Mouse (Mus musculus): ENCODE results near the gene Med16. TPM values are rescaled to one million over a fixed set of nuclear protein-coding genes. Genes with fewer than 3 reads are reported as not detected.

Gene Med16
- polyA plus RNA-seq (2017; shearing (Covaris generic)), result 18.3 TPM

DNA sequence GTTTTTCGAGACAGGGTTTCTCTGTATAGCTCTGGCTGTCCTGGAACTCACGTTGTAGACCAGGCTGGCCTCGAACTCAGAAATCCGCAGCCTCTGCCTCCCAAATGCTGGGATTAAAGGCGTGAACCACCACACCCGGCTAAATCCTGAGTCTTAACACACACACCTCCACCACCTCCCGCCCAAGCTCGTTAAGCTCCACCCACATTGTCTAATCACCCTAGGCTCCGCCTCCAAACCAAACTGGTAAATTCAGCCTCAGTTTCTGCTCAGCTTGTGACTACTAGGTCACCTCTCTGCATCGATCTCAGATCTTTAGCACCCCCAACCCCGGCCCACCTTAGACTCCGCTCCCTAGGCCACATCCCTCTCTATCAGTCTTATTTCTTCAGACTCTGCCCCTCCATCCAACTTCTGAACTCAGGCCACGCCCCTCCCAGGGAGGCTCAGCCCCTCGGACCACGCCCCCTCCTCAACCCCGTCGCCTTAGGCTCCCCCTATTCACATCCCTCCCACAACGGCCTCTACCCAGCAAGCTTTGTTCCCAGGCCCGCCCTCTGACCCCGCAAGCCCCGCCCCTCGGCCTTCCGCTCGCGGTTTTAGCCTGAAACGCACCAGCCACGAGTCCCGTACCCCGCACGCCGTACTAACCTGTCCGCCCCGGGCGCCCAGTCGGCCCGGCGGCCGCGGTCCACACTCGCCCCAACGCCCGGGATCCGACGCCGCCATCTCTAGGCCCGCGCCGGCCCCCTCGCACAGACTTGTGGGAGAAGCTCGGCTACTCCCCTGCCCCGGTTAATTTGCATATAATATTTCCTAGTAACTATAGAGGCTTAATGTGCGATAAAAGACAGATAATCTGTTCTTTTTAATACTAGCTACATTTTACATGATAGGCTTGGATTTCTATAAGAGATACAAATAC lies at the start of gene Med16:
TSS of gene Med16 (minus strand) at position 757 of the 925 bp plus-strand sequence.

DNA sequence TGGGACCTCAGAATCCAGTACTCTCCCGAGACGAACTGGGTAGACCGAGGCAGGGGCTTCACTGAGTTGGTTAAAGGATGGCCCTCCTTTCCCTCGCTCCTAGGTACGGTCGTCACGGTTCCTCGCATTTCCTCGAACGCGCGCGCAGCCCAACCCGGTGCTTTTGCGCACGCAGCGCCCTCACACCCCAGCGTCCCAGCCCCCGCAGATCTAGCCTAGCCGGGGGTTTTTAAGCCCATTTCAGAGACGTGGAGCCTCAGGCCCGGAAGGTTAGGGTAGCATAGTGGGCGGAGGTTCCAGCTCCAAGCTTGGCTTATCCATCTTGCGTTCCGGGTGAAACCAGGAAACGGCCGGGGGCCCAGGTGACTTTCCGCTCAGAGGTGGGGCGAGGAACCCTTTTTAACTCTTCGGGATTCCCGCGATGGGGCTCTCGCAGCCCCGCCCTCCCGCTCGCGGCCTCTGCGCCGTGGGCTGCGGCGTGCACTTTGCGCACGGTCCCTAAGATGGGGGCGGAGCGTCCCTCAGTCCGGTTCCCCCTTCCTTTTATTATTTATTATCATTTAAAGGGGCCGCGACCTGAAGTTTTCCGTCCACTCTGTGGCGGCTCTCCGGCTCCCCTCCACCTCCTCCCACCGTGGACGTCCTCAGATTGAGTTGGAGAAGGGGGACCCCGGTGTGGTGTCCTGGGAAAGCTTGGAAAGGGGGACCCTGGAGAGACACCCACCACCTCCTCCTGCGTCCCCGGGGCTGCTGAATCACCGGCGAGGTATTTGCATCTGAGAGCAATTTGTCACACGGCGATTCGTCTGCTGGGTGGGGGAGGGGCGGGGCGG lies 18.0 kb upstream of the Med16 start, which contains the start of gene Arid3a:
TSS of gene Arid3a (plus strand) at position 553 of the 833 bp plus-strand sequence.

DNA sequence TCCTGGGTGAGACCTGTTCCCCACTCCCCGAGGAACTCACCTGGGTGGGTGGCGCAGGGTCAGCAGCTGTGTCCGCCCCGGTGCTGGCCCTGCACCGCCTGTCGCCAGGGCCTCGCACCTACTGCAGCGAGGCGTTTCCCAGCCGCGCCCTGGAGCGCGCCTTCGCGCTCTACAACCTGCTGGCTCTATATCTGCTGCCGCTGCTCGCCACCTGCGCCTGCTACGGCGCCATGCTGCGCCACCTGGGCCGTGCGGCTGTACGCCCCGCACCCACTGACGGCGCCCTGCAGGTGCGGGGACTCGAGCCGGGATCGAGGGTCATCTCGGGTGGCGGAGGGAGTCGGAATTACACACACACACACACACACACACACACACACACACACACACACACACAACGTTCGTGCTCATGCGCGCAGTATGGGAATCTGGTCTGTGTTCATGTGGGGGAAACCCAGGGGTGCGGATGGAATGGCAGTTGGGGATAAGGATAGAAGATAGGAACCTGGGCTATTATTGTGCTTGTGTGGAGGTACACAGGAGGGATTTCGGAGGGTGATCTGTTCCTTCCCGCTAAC lies 12.3 kb upstream of the Med16 start, which contains the start of gene R3hdm4:
TSS of gene R3hdm4 (minus strand) at position 251 of the 578 bp plus-strand sequence.

DNA sequence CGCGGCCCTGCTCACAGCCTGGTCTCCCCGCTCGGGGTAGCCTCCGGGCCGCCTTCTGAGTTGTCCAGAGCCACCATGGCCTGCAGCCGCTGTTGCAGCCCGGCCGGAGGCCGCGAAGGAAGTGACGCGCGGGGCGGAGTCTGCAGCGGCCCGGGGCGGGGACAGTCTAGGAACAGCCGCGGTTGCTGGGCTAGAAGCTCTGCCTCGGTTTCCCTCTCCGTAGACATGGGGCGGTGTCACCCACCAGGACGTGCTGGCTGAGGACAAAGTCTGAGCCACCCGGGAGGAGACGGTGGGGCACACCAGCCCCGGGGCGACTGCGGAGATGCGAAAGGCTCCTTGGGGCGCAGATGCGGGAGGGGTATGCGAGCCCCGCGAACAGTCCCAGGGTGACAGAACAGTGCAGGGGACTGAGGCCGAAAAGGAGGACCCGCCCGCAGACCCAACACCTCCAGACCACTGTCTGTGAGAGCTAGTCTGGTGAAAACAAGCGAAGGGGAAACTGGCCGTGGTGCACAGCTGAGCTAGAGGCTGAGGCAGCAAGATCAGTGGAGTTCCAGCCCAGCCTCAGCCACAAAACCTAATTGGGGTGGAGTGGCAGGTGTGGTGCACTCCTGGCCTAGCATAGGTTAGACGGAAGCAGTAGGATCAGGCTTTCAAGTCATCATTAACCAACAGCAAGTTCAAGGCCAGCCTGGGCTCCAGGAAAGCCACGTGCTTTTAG lies 8.2 kb upstream of the Med16 start, which contains the start of gene Kiss1r:
TSS of gene Kiss1r (plus strand) at position 164 of the 724 bp plus-strand sequence.

DNA sequence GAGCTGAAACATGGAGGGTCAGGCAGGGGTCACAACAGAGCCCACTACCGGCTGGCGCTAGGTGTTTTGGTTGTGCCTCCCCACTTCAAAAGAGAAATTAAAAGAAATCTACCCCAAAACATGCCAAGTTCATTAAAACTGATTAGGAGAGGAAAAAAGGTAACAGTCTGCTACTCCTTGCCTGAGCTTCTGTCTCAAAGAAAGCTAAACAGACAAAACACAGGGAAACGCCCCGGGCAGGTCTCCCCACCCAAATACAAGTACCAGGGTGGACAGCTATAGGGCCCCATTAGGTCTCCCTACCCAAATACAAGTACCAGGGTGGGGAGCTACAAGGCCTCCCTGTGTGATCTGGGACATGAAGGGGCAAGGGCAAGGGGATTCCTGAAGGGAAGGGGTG lies 1.8 kb upstream of the Med16 start, which contains the start of gene Gm26602:
TSS of gene Gm26602 (plus strand) at position 301 of the 400 bp plus-strand sequence.

DNA sequence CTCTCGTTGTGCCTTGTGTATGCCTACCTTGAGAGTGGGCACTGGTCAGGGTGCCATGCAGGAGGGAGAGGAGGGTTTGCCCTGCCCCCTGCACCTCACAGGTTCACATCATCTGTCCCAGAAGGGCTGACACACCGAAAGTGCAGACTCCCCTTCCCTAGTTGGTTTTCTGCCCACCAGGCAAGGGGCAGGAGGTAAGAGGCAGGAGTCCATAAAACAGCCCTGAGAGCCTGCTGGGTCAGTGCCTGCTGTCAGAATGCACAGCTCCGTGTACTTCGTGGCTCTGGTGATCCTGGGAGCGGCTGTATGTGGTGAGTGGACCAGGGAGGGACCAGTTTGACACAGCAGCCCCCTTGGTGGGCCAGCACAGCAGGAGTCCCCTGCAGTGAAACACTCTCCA lies 18.1 kb downstream of the Med16 start, which contains the start of gene Cfd:
TSS of gene Cfd (plus strand) at position 184 of the 400 bp plus-strand sequence.

DNA sequence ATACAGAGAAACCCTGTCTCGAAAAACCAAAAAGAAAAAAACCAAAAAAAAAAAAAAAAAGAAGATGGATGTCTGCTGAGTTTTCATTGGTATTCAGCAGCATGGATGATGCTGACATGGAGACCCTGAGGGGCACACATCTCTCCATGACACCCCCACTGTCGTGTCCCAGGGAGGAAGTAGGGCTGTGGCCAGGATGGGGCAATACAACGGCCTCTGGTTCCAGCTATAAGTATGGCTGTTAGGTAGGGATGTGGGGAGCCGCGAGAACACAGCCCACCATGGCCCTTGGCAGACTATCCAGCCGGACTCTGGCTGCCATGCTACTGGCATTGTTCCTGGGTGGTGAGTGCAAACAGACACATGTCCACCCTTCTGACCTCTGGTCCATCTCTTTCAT lies 22.7 kb downstream of the Med16 start, which contains the start of gene Elane:
TSS of gene Elane (plus strand) at position 194 of the 400 bp plus-strand sequence.

DNA sequence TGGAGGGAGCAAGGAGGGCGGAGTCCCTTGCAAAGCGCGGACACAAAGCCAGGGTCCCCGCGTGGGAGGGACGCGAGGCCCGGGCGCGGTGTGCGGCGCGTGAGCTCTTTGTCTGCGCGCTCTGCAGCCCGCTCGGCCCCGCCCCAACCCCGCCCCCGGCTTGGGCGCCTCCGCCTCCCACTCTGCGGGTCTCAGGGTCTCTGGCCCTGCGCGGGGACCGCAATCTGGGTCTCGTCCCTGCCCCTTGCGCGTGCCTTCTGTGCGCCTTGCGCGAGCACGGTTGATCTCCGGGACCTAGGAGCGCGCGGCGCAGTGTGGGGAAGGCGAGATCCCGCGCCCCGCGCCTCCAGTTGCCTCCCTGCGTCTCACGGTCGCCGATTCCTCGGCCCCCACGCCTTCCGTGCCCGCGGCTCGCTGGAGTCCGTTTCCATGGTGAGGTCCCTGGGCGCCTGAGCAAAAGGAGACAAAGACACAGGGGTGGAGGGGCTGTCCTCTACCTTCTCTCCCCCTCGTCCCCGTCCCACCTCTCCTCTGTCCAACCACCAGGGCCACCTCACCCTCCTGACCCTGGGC lies 34.3 kb downstream of the Med16 start, which contains the start of the genes Prtn3 and Plppr3:
TSS of gene Prtn3 (plus strand) at position 187 of the 573 bp plus-strand sequence.
TSS of gene Plppr3 (minus strand) at position 345 of the 573 bp plus-strand sequence.

DNA sequence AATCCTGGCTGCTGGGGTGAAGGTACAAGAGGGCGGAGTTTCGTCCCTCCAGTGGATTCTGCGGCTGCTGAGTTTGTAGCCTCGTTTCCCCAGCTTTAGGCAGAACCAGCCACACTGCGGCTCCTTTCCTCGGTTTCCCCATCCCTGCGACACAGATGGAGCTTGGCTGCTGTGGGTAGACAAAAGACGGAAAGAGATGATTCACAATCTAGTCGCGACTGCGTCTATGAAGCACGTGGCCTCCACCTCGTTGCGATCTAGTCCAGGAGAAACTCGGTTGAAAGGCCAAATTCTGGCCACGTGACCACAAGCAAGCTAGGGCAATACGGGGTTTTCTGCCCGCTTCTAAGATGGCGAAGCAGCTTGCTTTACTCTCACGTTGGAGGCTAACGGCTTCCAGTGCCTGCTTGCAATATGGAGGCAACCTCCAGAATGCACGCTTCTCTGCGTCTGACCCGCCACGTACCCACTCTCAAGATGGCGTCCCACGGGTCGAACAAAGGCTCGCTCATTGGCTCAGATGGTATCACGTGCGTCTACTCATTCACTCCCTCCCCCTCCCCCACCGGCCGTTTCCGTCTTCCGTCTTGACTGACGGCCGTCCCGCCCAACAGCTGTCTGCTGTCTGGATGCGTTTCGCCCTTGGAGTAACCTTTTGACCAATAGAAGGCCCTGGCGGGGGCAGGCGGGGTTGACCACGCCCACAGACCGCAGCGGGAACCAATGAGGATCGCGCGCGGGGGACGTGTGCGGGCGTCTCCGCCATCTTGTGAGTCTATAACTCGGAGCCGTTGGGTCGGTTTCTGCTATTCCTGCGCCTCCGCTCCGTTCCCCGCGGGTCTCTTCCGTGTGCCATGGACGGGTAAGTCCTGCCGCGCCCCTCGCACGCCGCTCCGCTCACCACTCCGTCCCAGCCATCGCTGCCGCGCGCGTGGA lies 54.6 kb downstream of the Med16 start, which contains the start of gene Ptbp1:
TSS of gene Ptbp1 (plus strand) at position 568 of the 936 bp plus-strand sequence.

Other genes with a start within 250 kb of the Med16 start
- gene Madcam1, start 244.4 kb downstream of the Med16 start, polyA plus RNA-seq (2017; shearing (Covaris generic)), result 0.40 TPM
- 29.7 TPM for gene Tpgs1, start 239.6 kb downstream of the Med16 start, polyA plus RNA-seq (2017; shearing (Covaris generic))
- 12.9 TPM for gene Cdc34, start 226.7 kb downstream of the Med16 start, polyA plus RNA-seq (2017; shearing (Covaris generic))
- gene Gzmm, start 219.9 kb downstream of the Med16 start, polyA plus RNA-seq (2017; shearing (Covaris generic)), result 0.63 TPM
- gene Bsg, start 204.4 kb downstream of the Med16 start, polyA plus RNA-seq (2017; shearing (Covaris generic)), result 186 TPM
- gene Hcn2, start 192.3 kb downstream of the Med16 start, polyA plus RNA-seq (2017; shearing (Covaris generic)), result not detected
- 35.6 TPM for gene Polrmt, start 162.3 kb downstream of the Med16 start, polyA plus RNA-seq (2017; shearing (Covaris generic))
- gene Fgf22, start 153.8 kb downstream of the Med16 start, polyA plus RNA-seq (2017; shearing (Covaris generic)), result not detected
- 4.2 TPM for gene Rnf126, start 142.0 kb downstream of the Med16 start, polyA plus RNA-seq (2017; shearing (Covaris generic))
- 0.52 TPM for gene Fstl3, start 131.7 kb downstream of the Med16 start, polyA plus RNA-seq (2017; shearing (Covaris generic))
- gene Prss57, start 118.0 kb downstream of the Med16 start, polyA plus RNA-seq (2017; shearing (Covaris generic)), result not detected
- 0.27 TPM for gene Palm, start 115.4 kb downstream of the Med16 start, polyA plus RNA-seq (2017; shearing (Covaris generic))
- gene Misp, start 87.9 kb downstream of the Med16 start, polyA plus RNA-seq (2017; shearing (Covaris generic)), result not detected
- 357 TPM for gene Ptbp1, start 54.5 kb downstream of the Med16 start, polyA plus RNA-seq (2017; shearing (Covaris generic))
- not detected for gene Prtn3, start 34.4 kb downstream of the Med16 start, polyA plus RNA-seq (2017; shearing (Covaris generic))
- gene Plppr3, start 34.3 kb downstream of the Med16 start, polyA plus RNA-seq (2017; shearing (Covaris generic)), result 5.6 TPM
- gene Elane, start 22.7 kb downstream of the Med16 start, polyA plus RNA-seq (2017; shearing (Covaris generic)), result not detected
- not detected for gene Cfd, start 18.1 kb downstream of the Med16 start, polyA plus RNA-seq (2017; shearing (Covaris generic))
- gene Gm26602, start 1.9 kb upstream of the Med16 start, polyA plus RNA-seq (2017; shearing (Covaris generic)), result 3.7 TPM
- gene Kiss1r, start 8.0 kb upstream of the Med16 start, polyA plus RNA-seq (2017; shearing (Covaris generic)), result 0.24 TPM
- 205 TPM for gene R3hdm4, start 12.3 kb upstream of the Med16 start, polyA plus RNA-seq (2017; shearing (Covaris generic))
- gene Arid3a, start 18.1 kb upstream of the Med16 start, polyA plus RNA-seq (2017; shearing (Covaris generic)), result 7.4 TPM
- 79.7 TPM for gene Wdr18, start 51.2 kb upstream of the Med16 start, polyA plus RNA-seq (2017; shearing (Covaris generic))
- gene Grin3b, start 61.8 kb upstream of the Med16 start, polyA plus RNA-seq (2017; shearing (Covaris generic)), result 0.22 TPM
- gene Tmem259, start 75.4 kb upstream of the Med16 start, polyA plus RNA-seq (2017; shearing (Covaris generic)), result 3.8 TPM
- gene Cnn2, start 79.7 kb upstream of the Med16 start, polyA plus RNA-seq (2017; shearing (Covaris generic)), result 1,134 TPM
- 62.4 TPM for gene Abca7, start 87.6 kb upstream of the Med16 start, polyA plus RNA-seq (2017; shearing (Covaris generic))
- gene Arhgap45, start 107.7 kb upstream of the Med16 start, polyA plus RNA-seq (2017; shearing (Covaris generic)), result 911 TPM
- 250 TPM for gene Polr2e, start 130.9 kb upstream of the Med16 start, polyA plus RNA-seq (2017; shearing (Covaris generic))
- 504 TPM for gene Gpx4, start 138.2 kb upstream of the Med16 start, polyA plus RNA-seq (2017; shearing (Covaris generic))
- 71.4 TPM for gene Sbno2, start 196.6 kb upstream of the Med16 start, polyA plus RNA-seq (2017; shearing (Covaris generic))
- gene Stk11, start 206.9 kb upstream of the Med16 start, polyA plus RNA-seq (2017; shearing (Covaris generic)), result 10.0 TPM
- gene Atp5d, start 229.7 kb upstream of the Med16 start, polyA plus RNA-seq (2017; shearing (Covaris generic)), result 362 TPM
- gene Cbarp, start 231.9 kb upstream of the Med16 start, polyA plus RNA-seq (2017; shearing (Covaris generic)), result 2.3 TPM
- gene Midn, start 239.3 kb upstream of the Med16 start, polyA plus RNA-seq (2017; shearing (Covaris generic)), result 1.5 TPM

Measured in CD4-positive, CD25-positive, alpha-beta regulatory T cell, adult 9 weeks (primary cell).